Mouse (Mus musculus): ENCODE measurements at regions not wholly inside any gene's neighbourhood (a gene's known extent, or its start where the extent isn't known, plus 50 kb on each side); places are given as distances from the start of the nearest gene placed in this dataset.
A peak's percentile ranks its signal among the peaks of the same experiment; 100 is the strongest.
"Not testable (repeated sequence)": the region's sequence is repeated elsewhere in the genome, so short reads cannot be mapped to it uniquely, and the experiment has no call there.

- DNase-seq (ENCODE audit: low spot score in 2 of 2), result no peak
These were observed 239.5 kb upstream of the Rarb start for GRCm38 (mm10) chr14:17058438-17058837.

- DNase-seq (ENCODE audit: low spot score in 2 of 2), result no peak
These were observed 238.4 kb upstream of the Rarb start for GRCm38 (mm10) chr14:17057355-17057754.

DNA sequence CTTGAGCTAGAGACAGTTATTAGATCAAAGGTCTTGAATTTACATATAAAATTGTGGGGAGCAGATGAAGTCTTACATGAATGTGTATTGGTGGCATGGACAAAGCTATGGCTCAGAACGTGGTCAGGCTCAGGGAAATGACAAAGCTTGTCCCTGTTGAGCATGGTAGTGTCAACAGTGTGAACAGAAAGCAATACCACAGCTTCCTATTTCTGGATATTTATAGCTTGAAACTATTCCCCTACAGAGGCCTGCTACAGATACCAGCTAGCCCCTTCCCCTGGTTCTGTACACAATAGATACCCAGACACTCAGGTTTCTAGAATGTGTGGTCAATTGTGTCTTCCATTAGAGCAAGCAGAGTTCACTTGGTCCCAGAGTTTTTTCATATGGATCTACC lies 236.8 kb upstream of the Rarb start:
- DNase-seq (ENCODE audit: low spot score in 2 of 2), result no peak

DNA sequence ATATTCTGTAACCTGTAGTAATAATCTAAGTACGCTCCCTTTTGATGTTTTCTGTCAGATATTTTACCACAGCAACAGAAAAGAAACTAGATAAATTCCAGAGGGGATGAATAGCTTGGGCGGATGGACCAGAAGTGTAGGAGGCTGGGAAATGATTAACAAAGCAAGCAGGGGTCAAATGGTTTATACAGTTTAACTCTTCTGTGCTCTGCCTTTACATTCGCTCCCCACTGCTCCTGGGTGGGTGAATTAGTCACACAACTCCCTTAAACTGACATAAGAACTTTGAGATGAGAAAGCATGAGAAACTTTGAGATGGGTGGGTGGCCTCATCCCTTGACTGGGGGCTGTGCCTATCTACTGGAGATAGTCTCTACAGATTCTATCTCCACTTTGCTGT lies 235.4 kb upstream of the Rarb start:
- DNase-seq (ENCODE audit: low spot score in 2 of 2), result no peak

GRCm38 (mm10) chr14:17046808-17047207 lies 227.9 kb upstream of the Rarb start:
- DNase-seq (ENCODE audit: low spot score in 2 of 2), result no peak

DNA sequence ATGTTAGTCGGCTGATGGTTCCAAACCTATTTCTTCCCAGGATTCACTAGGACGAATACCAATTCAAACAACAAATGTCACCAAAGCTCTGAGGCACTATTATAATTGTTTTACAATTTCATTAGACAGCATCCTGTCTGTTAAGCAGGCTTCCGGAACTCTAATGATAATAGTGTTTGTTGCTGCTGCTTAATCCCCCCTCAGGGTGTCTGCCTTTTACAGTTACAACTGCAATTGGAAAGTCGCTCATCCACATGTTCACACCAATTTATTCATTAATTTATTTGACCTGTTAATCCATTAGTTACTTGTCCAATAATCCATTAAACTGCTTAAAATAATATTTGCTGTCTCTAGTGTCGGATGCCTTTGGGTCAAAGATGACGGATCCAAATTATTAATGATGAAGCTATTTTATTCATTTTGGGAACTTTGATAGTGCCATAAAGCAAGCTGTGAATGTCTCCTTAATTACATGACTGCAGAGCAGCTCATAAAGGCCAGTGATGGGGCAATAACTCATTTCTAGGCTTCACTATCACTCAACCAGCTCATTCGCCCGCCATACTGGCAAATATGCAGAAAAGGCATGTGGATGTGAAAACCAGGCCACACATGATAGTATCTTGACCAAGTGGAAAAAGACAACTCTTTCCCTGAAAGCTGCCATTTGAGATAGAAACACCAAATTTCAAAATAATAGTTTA lies 226.6 kb upstream of the Rarb start:
- DNase-seq (ENCODE audit: low spot score in 2 of 2), result no peak

DNA sequence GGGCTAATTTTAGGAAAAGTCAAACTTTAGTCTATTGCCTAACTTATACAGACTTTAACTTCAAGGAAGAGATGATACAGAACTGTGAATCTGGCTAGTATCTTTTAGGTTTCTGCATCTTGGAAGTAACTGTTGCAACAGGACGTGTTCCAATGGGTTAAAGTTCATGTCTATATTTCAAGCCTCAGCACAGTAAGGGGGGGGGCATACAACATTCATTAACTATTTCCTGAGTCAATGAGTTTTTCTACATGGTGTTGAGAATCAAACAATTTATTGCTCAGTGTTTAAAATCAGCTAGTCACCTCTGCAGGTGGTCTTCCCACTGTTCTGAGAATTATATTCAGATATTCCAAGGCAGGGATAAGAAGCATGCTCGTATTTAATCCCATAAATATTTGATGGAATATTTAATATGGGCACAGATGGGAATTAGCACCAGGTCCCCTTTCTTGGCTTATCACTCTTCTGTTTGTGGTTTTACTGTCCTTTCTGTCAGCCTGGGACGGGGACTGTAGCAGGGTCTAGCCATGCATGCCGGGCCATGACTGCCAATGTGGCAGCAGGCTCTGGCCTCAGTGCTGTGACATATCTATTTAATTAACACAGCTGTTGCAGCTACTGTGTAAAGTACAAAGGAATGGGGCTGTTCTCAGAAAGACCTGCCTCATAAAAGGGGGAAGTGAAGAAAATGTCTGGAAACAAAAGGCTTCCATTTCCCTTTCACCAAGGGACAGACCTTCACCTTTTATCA lies 201.8 kb upstream of the Rarb start:
- DNase-seq (ENCODE audit: low spot score in 2 of 2), result no peak

- DNase-seq (ENCODE audit: low spot score in 2 of 2), result no peak
These were observed 194.0 kb upstream of the Rarb start for GRCm38 (mm10) chr14:17012931-17013330.

- no peak for DNase-seq (ENCODE audit: low spot score in 2 of 2)
These were observed 193.2 kb upstream of the Rarb start for GRCm38 (mm10) chr14:17012200-17012599.

GRCm38 (mm10) chr14:17005194-17006018 lies 186.4 kb upstream of the Rarb start:
- peak in 1 of 2 experiments; percentile 18 for DNase-seq (ENCODE audit: low spot score in 2 of 2)

GRCm38 (mm10) chr14:17004714-17005113 lies 185.8 kb upstream of the Rarb start:
- no peak for DNase-seq (ENCODE audit: low spot score in 2 of 2)

DNA sequence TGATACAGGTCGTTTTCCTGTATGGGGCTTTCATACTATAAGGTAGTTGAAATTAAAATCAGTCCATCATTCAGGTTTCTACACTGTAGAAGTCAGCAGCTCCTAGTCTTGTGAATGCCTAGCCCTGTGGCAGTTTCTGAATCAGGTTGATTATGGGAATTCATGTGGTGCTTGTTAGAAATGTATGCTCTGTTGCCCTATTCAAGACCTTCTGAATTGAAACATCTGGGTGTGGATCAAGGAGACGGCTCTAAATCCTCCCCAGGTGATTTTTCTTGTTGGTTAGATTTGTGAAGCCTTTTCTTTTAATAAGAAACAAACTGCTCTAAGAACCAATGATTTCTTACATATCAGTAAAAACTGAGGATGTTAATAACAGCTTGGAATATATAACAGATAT lies 177.8 kb upstream of the Rarb start:
- no peak for DNase-seq (ENCODE audit: low spot score in 2 of 2)

GRCm38 (mm10) chr14:16970911-16971310 lies 152.0 kb upstream of the Rarb start:
- DNase-seq (ENCODE audit: low spot score in 2 of 2), result not testable (repeated sequence)

- DNase-seq (ENCODE audit: low spot score in 2 of 2), result no peak
These were observed 145.9 kb upstream of the Rarb start for GRCm38 (mm10) chr14:16964717-16965391.

DNA sequence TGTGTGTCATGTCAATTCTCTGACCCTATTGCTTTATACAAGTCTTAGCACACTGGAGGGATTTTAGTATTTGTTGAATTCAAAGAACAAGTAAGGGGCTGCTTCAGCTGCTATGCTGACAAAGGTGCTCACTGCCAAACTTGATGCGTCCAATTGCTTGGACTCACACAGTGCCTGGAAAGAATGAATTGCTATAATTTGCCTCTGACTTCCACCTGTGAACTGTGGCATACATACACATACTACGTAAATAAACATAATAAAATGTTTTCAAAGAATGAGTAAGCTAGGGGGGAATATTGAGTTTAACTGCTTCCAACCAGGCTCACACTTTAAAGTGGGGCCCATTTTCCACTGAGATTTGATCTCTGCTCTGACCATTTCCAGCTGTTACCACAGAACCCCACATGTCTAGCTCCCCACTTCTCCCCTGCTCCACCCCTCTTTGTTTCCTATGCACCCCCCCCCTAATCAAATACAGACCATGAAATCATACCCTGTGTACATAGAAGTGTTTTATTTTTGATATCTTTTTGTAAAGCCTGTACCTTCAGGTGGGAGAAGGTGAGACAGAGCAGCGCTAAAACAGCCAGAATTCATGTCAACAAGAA lies 143.4 kb upstream of the Rarb start:
- no peak for DNase-seq (ENCODE audit: low spot score in 2 of 2)

- peak in 1 of 2 experiments; percentile 48 for DNase-seq (ENCODE audit: low spot score in 2 of 2)
These were observed 138.8 kb upstream of the Rarb start for GRCm38 (mm10) chr14:16957802-16958201.

DNA sequence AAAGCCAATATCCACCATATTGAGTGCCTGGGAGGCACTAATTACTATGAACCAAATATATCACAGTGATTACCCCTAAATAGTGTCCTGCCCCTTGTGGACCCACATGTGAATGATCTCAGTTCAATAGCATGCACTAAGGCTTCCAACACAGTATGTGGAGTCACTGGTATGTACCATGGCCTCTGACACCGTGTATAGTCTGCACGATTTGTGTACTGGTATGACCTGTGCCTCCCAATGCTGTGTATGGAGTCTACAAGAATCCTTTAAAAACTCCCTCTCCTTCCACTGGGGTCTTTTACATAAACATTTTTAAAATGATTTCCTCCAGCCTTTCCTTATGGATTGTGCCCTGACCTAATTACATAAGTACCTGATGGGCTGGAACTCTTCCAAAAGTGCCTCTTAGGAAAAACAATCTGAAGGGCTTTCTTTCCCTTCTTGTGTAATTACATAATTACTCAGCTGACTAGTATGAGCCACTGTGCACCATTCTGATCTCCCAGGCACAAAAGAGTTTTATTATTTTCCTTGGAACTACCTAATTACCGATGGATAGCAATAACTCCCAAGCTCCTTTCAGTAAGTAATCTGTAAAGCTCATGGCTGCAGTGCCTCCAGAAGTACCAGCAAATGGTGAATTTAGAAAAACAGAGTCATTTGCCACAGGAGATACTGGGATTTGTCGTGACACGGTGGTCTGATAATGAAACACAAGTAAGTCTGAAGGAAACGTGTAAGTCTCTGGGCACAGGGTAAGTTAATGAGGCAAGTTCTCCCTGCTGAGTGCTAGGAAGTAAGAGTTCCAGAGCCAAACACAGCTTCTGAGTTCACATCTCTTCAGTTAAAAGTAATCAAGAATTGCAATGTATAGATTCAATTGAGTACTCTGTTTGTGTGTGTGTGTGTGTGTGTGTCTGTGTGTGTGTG lies 135.8 kb upstream of the Rarb start:
- DNase-seq (ENCODE audit: low spot score in 2 of 2), result no peak

GRCm38 (mm10) chr14:16948736-16949135 lies 129.8 kb upstream of the Rarb start:
- DNase-seq (ENCODE audit: low spot score in 2 of 2), result no peak

DNA sequence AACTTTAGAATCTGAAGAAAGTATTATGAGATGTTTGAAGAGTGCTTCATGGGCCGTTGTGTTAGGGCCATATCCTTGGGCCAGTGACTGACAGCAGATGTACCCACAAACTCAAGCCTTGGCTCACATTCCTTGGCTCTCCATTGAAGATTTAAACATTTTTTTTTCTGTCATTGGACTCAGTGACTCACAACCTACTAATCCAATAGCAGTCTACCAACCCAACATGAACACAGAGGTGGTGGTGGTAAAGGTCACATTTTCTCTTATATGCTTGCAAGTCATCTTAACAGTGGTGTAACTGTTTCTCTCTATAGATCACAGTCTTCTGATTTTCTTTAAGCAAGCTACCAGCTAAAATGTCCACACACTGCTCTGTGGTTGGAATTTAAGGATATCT lies 125.5 kb upstream of the Rarb start:
- no peak for DNase-seq (ENCODE audit: low spot score in 2 of 2)

DNA sequence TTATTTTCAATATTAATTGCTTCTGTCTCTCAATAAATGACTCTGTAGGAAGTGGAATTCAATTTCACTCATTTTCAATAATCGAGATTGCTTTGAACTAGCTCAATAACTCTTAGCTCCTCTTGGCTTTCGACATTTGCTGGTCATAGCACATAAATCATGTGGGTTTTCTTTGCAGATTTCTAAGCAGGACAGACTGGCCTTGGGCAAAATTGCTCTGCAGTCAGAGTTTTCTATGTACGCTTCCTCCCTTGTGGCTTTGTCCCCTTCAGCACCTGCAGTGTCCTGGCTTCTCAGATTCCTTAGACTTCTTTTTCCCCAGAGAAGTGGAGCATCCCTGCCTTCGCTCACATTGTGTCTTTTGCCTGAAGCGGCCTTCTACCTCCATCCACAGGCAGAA lies 124.6 kb upstream of the Rarb start:
- DNase-seq (ENCODE audit: low spot score in 2 of 2), result no peak

All from urinary bladder, adult 18-20 months (tissue).